Mouse (Mus musculus): ENCODE measurements around the gene Pole3.
A peak's percentile ranks its signal among the peaks of the same experiment; 100 is the strongest.

Pole3 gene

GRCm38 (mm10) chr4:62519122-62519848 is 5.6 kb downstream of the Pole3 start:
- peak; percentile 71 for DNase-seq (ENCODE audit: extremely low read depth, low read depth)

DNA sequence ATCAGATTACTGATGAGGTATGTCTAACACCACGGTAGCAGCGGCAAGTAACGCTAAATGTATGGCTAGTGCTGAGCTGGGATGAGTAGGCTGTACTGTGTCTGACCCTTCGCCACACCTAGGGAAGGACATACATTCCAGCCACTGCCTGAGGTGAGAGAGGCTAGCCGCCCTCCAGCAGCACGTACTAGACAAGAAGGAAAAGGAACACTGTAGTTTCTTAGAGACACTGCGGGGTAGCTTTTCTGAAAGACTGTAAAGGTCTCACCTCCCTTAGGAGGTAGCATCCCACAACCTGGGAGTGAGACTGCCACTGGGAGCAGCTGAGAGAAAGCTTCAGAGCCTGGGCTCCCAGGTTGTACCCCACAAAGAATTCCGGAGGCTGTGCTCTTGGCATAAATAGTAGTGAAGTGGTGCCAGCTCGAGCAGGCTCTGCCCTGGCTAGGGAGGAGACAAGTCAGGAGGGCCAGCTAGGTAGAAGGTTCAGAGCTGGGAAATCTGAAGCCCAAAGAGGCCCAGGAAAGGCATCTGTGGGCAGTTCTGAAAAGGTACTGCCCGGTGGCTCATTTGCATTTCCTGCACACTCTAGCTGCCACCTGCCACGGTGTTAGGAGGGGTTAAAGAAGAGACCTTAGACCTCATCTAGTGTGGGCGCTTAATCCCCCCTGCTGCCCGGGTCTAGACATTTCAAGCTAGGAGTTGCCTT is 6.3 kb downstream of the Pole3 start:
- no peak for DNase-seq (ENCODE audit: extremely low read depth, low read depth)

GRCm38 (mm10) chr4:62517538-62518415 is 7.1 kb downstream of the Pole3 start:
- peak; percentile 44 for DNase-seq (ENCODE audit: extremely low read depth, low read depth)

- peak; percentile 35 for DNase-seq (ENCODE audit: extremely low read depth, low read depth)
These were observed 7.8 kb downstream of the Pole3 start for GRCm38 (mm10) chr4:62517046-62517445.

DNA sequence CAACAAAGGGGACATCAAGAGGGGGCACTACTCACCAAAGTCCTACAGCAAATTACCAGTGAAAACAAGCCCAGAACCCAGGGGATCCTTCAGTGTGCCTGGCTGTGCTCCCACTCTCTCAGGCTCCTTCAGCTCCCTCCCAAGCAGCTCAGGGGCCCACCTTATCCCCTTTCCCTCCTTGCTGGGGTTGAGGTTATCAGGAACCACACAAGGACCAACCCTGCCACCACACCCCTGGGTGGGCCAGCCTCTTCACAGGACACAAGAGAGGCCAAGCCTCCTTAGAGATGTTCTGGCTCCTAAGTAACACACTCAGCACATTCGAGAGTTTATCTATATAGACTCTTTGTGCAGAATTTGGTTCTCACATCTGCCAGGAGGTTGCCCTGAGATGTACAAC is 8.3 kb downstream of the Pole3 start:
- DNase-seq (ENCODE audit: extremely low read depth, low read depth), result peak; percentile 91

GRCm38 (mm10) chr4:62516079-62516478 is 8.8 kb downstream of the Pole3 start:
- no peak for DNase-seq (ENCODE audit: extremely low read depth, low read depth)

DNA sequence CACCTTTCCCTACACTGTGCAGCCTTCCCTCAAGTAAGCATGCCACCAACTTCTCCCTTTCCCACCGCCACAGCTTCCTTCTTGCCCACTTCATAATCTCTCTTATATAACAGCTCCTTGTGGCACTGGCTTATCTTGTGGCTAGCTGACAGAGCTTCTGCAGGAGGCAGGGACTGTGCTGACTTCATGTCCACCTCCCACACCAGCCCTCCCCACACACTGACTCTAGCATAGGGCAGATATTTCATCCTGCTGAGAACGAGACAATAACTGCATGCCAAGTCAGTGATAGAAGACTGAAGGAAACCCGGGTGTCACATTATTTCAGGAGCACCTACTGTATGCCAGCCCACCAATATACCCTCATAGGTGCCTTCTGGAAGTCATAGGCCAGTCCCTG is 9.4 kb downstream of the Pole3 start:
- peak; percentile 81 for DNase-seq (ENCODE audit: extremely low read depth, low read depth)

DNA sequence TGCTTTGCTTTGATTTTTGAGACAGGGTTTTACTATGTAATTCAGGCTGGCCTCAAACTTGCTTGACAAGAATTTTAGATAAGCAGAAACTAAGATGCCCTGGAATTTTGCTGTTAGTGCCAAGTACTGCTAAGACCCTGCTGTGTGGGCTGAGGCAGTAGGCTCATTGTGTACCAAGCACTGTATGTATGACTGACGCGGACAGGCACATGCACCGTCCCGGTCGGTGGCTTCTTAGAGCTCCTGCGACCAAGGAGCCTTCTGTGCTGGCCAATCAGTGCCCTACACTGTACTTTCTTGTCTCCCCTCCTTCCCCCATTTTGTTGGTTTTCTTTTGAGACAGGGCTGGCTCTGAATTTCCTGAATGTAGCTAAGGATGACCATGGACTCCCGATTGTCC is 9.9 kb downstream of the Pole3 start:
- no peak for DNase-seq (ENCODE audit: extremely low read depth, low read depth)

DNA sequence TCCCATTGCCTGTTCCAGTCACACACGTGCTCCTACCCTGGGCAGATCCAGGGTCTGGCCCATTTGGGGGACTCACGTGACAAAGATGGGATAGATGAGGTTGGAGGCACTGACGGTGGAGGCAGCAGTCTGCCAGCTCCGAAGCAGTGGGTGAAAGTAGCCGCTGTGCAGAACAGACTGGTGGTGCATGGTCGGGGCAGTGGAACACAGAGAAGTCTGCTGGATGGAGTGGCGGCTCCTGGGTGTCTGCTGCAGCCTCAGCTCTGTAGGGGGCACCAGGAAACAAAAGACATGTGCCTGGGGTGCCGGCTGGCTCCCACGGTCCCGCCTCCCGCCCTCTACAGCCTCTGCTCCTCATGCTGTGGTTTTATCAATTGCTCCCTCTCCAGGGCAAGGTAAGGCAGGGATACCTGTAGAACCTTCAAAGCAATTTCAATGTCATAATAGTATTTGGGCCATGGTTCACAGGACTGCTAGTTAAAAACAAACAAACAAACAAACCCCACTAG is 10.8 kb downstream of the Pole3 start:
- DNase-seq (ENCODE audit: extremely low read depth, low read depth), result no peak

GRCm38 (mm10) chr4:62509946-62510345 is 14.9 kb downstream of the Pole3 start:
- no peak for DNase-seq (ENCODE audit: extremely low read depth, low read depth)

GRCm38 (mm10) chr4:62508839-62509238 is 16.0 kb downstream of the Pole3 start:
- DNase-seq (ENCODE audit: extremely low read depth, low read depth), result no peak

DNA sequence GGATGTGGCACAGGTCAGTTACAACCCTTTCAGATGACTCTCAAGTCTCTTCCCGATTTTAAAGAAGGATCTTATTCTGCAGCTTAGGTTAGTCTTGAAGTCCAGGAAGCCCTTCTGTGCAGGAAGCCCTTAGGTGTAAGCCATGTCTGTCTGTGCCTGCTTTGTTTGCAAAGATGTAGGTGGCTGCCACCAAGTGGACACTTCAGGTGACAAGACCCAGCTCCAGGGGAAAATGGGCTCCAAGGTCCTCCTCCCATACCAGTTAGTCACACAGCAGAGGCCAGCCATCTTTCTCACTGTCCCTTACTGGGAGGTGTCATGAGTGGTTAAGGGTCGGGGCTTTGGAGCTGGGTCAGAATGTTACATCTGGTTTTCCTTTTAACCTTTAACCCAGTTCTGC is 18.1 kb downstream of the Pole3 start:
- DNase-seq (ENCODE audit: extremely low read depth, low read depth), result no peak

DNA sequence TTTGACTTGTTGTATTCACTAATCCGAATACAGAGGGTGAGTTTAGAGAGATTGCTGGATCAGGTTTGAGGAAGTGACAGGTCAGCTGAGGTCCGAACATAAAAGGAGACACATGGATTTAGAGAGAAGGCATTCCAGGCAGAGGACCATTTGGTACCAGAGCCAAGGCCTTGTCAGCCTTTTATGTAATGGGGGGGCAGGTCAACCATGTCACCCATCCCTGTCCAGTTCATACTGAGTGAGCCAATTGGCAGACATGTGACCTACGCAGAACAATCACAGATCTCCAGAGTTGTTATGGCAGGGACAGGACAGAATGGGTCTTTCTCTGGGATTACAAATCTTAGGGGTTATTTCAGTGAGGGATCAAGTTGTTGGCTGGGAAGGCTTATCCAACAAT is 18.9 kb downstream of the Pole3 start:
- no peak for DNase-seq (ENCODE audit: extremely low read depth, low read depth)

DNA sequence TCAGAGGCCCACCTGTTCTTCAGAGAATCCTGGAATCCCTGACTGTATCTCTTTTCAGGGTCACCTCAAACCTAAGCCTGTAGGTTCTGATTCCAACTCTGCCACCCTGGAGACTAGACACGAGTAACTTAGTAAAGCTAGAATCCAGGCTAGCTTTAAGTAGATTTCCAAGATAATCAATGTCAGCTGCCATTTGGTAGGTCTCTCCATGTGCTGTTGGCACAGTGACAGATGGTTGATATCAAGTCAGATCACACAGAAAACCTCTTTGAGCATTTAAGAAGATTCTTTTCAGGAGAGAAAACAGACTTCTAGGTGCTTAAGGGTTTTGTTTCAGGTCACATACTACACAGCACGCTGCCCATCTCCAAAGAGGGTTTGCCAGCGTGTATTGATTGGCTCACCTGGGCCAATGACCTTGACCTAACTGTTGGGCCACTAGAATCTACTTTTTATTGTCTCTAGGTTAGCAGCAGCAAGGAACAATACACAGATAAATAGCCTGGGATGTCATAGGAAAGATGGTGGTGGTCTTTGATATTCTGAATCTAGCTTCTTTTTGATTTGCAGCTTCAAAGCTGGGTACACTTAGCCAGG is 21.4 kb downstream of the Pole3 start, which contains the start of gene Hdhd3:
Gene Hdhd3, minus strand, starts transcription at position 94 of the 597 bp plus-strand sequence.
- no peak for DNase-seq (ENCODE audit: extremely low read depth, low read depth)

DNA sequence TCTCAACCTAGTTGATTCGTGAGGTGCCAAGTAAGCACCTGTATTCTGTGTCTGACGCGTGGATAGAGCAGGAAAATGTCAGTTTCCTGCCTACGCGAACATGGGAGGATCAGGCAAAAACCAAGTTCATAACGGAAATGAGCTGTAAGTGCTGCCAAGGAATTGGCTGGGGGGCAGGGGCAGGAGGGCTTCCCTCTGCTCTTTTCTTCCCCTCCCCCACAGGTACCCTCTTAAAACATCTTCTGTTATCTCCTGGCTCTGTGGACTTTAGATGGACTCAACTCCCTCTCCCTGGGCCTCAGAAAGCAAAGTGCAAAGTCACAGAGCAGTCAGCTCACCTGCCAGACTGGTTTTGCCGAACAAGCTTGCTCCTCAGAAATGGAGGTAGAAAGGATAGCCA is 21.9 kb downstream of the Pole3 start:
- DNase-seq (ENCODE audit: extremely low read depth, low read depth), result no peak

DNA sequence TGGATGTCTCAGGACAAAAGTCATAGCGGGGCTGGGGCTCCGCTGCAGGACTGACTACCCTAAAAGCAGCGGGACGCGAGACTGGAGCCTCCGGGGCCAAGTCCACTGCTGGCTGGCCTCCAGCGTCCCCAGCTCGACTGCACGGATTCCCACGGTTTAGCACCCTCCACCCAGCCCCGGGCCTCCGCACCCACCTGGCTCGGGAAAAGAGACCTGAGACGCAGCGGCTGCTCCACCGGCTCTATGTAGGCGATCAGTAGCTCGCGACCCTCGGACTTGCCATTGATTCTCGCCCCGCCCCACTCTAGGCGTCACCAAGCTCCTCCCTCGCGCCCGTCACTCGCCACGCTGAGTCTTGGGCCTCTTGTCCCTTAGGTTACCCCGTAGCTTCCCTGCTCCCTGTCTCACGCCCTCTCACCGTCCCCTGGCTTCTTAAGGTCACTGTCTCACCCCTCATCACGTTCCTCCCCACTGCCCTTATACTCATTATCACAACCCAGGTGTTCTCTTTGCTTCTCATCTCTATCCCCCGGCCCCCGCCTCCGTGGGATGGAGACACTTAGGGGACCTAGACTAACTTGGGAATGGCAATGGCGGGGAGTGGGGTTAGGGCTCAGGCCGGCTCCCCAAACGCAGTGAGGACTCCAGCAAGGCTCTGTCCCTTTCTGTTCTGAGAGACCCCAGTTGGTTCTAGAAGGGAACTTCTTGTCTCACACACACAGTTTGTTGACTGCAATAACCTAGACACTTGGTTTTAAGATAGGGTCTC is 22.7 kb downstream of the Pole3 start:
- peak; percentile 86 for DNase-seq (ENCODE audit: extremely low read depth, low read depth)

GRCm38 (mm10) chr4:62501534-62501933 is 23.3 kb downstream of the Pole3 start:
- no peak for DNase-seq (ENCODE audit: extremely low read depth, low read depth)

- no peak for DNase-seq (ENCODE audit: extremely low read depth, low read depth)
These were observed 24.1 kb downstream of the Pole3 start for GRCm38 (mm10) chr4:62500799-62501198.

GRCm38 (mm10) chr4:62496815-62497214 is 28.1 kb downstream of the Pole3 start:
- no peak for DNase-seq (ENCODE audit: extremely low read depth, low read depth)

DNA sequence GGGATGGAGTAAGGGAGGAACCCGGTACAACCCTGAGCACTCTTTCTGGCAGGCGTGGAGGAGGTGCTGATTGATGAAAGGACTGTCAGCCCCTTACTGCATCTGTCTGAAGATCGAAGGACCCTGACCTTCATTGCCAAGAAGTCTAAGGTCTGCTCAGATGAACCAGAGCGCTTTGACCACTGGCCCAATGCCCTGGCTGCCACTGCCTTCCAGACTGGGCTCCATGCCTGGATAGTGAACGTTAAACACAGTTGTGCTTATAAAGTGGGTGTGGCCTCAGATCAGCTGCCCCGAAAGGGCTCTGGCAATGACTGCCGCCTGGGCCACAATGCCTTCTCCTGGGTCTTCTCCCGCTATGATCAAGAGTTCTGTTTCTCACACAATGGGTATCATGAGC is 28.9 kb downstream of the Pole3 start:
- DNase-seq (ENCODE audit: extremely low read depth, low read depth), result no peak

DNA sequence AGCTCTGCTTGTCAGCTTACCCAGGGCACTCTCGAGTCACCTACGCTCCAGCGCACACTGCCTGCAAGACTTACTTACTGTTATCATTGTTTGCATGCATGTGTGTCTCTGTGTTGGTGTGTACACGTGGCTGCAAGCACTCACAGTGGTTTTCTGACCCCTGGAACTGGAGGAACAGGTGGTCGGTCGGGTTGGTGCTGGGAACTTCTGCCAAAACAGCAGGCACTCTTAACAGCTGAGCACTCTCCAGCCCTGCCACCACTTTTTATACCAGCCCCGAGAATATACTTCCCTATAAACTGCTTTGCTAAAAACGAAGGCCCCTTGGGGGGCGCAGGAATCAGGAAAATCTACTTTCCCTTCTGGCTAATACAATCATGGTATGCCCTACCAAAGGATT is 30.6 kb downstream of the Pole3 start:
- DNase-seq (ENCODE audit: extremely low read depth, low read depth), result no peak

Data from MEL-GATA-1-ER (cell line).